Comparison of ENCODE assay signal across 8 mouse cellular contexts in the genomic region with DNA sequence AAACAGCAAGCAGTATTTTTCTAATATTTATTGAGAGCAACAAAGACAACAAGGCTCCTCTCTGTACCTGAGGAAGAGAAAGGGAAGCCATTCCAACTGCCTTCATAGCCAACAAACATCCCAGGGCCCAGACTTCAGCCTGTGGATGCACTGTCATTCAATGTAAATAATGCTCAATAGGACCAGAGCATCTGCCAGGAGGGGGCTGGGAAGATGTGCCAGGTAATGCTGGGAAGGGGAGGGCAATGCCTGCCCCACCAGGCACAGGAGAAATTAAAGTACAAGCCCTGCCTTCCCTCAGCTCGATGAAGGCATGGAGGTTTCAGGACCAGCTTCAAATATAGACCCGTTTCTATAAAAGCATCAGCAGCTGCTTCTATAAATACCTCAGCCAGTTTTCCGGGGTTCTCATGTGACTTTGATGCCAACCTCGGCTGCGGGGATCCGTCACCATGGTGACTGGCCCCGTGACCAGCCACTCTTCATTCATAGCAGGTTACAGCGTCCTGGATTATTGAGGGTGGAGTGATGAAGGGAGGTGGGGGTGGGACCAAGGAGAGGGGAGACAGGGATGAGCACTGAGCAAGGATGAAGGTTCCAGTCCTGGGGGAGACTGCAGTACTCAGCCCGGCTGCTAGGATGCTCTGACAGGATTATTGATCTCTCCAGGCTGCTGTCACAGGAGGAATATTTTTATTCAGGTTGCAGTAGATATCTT. TPM values are rescaled to one million over a fixed set of nuclear protein-coding genes. Genes with fewer than 3 reads are reported as not detected.
DNase-seq lines count a peak whose midpoint lies in the region; ATAC-seq and TF ChIP-seq lines count a peak whose summit lies in the region.

No protein-coding gene starts in this region.

- 38% methylated on average over 9 of the region's 9 CpGs for WGBS in hindbrain, embryonic 11.5 days
- WGBS in hindbrain, embryonic 10.5 days, result 43% methylated on average over 9 of the region's 9 CpGs
- WGBS in forebrain, embryonic 12.5 days, result 15% methylated on average over 9 of the region's 9 CpGs
- WGBS in hindbrain, postnatal 0 days, result 5% methylated on average over 9 of the region's 9 CpGs
- WGBS in midbrain, embryonic 15.5 days, result 6% methylated on average over 9 of the region's 9 CpGs
- 58% methylated on average over 9 of the region's 9 CpGs for WGBS in liver, embryonic 11.5 days

- peak; percentile 83 for ATAC-seq in hindbrain, embryonic 11.5 days (ENCODE audit: low FRiP score)
- ATAC-seq in forebrain, embryonic 12.5 days (ENCODE audit: low FRiP score), result peak; percentile 97
- ATAC-seq in hindbrain, postnatal 0 days, result peak; percentile 94
- peak; percentile 97 for ATAC-seq in midbrain, embryonic 15.5 days (replicated peaks)
- no peak for ATAC-seq in liver, embryonic 11.5 days (replicated peaks; ENCODE audit: low FRiP score)

- DNase-seq in hindbrain, embryonic 11.5 days (ENCODE audit: low spot score), result peak; percentile 36
- DNase-seq in hindbrain, embryonic 10.5 days (ENCODE audit: low spot score), result no peak
- peak; percentile 90 for DNase-seq in hindbrain, postnatal 0 days (ENCODE audit: low spot score)
- DNase-seq in testis, postnatal 14 days (ENCODE audit: low spot score), result no peak
- DNase-seq in T-cell, adult 2 months (ENCODE audit: low spot score), result no peak
- DNase-seq in liver, embryonic 11.5 days (ENCODE audit: low spot score), result no peak

- no peaks in the 10 kb centered on the region for H3K9me3 ChIP-seq in hindbrain, embryonic 11.5 days (ENCODE audit: control insufficient read depth, low read length)
- no peaks in the 10 kb centered on the region for H3K9me3 ChIP-seq in hindbrain, embryonic 10.5 days
- no peaks in the 10 kb centered on the region for H3K9me3 ChIP-seq in forebrain, embryonic 12.5 days
- H3K9me3 ChIP-seq in hindbrain, postnatal 0 days (ENCODE audit: low read length), result no peaks in the 10 kb centered on the region
- no peaks in the 10 kb centered on the region for H3K9me3 ChIP-seq in midbrain, embryonic 15.5 days
- no peaks in the 10 kb centered on the region for H3K9me3 ChIP-seq in liver, embryonic 11.5 days (ENCODE audit: control insufficient read depth, low read length)

- H3K36me3 ChIP-seq in hindbrain, embryonic 11.5 days (ENCODE audit: control insufficient read depth, insufficient read depth, low read length), result no peaks in the 10 kb centered on the region
- H3K36me3 ChIP-seq in hindbrain, embryonic 10.5 days, result no peaks in the 10 kb centered on the region
- H3K36me3 ChIP-seq in forebrain, embryonic 12.5 days (replicated peaks), result no peaks in the 10 kb centered on the region
- no peaks in the 10 kb centered on the region for H3K36me3 ChIP-seq in hindbrain, postnatal 0 days (ENCODE audit: insufficient read depth, low read length)
- no peaks in the 10 kb centered on the region for H3K36me3 ChIP-seq in midbrain, embryonic 15.5 days (replicated peaks)
- no peaks in the 10 kb centered on the region for H3K36me3 ChIP-seq in liver, embryonic 11.5 days (ENCODE audit: control insufficient read depth, insufficient read depth, low read length)

- peaks cover 2% of the 10 kb centered on the region; the same call in 1 of the 2 replicates for H3K4me1 ChIP-seq in hindbrain, embryonic 11.5 days (replicated peaks; ENCODE audit: control insufficient read depth, insufficient read depth, low read length)
- peaks cover 15% of the 10 kb centered on the region for H3K4me1 ChIP-seq in hindbrain, embryonic 10.5 days (replicated peaks)
- peaks cover 20% of the 10 kb centered on the region for H3K4me1 ChIP-seq in forebrain, embryonic 12.5 days
- peaks cover 15% of the 10 kb centered on the region for H3K4me1 ChIP-seq in hindbrain, postnatal 0 days (ENCODE audit: insufficient read depth, low read length)
- H3K4me1 ChIP-seq in midbrain, embryonic 15.5 days, result peaks cover 32% of the 10 kb centered on the region
- no peaks in the 10 kb centered on the region for H3K4me1 ChIP-seq in liver, embryonic 11.5 days (replicated peaks; ENCODE audit: control insufficient read depth, insufficient read depth, low read length)

- H3K9ac ChIP-seq in hindbrain, embryonic 11.5 days (ENCODE audit: low read depth, low read length), result no peak overlapping the region
- peak overlapping the region; percentile 33; the same call in 1 of the 2 replicates for H3K9ac ChIP-seq in forebrain, embryonic 12.5 days
- H3K9ac ChIP-seq in hindbrain, postnatal 0 days (replicated peaks; ENCODE audit: low read length), result peak overlapping the region; percentile 46; the same call in 1 of the 2 replicates
- H3K9ac ChIP-seq in midbrain, embryonic 15.5 days, result 0 out of 2 replicates have a peak overlapping the region, but pooled peaks have one; percentile 21
- H3K9ac ChIP-seq in liver, embryonic 11.5 days (ENCODE audit: low read depth, low read length), result no peak overlapping the region

- H3K4me3 ChIP-seq in hindbrain, embryonic 11.5 days (ENCODE audit: low read depth, low read length), result no peak overlapping the region
- no peak overlapping the region for H3K4me3 ChIP-seq in hindbrain, embryonic 10.5 days
- H3K4me3 ChIP-seq in forebrain, embryonic 12.5 days (replicated peaks), result no peak overlapping the region
- H3K4me3 ChIP-seq in hindbrain, postnatal 0 days (ENCODE audit: low read length), result no peak overlapping the region; the same call in 1 of the 2 replicates
- H3K4me3 ChIP-seq in midbrain, embryonic 15.5 days, result 0 out of 2 replicates have a peak overlapping the region, but pooled peaks have one; percentile 16
- H3K4me3 ChIP-seq in liver, embryonic 11.5 days (ENCODE audit: low read depth, low read length), result no peak overlapping the region

- no peaks in the 10 kb centered on the region for H3K27me3 ChIP-seq in hindbrain, embryonic 11.5 days (ENCODE audit: control insufficient read depth, insufficient read depth, low read length)
- no peaks in the 10 kb centered on the region; the same call in none of the 2 replicates for H3K27me3 ChIP-seq in hindbrain, embryonic 10.5 days (ENCODE audit: insufficient read depth, poor library complexity, severe bottlenecking)
- H3K27me3 ChIP-seq in forebrain, embryonic 12.5 days, result no peaks in the 10 kb centered on the region
- no peaks in the 10 kb centered on the region for H3K27me3 ChIP-seq in hindbrain, postnatal 0 days (ENCODE audit: insufficient read depth, low read length)
- H3K27me3 ChIP-seq in midbrain, embryonic 15.5 days (replicated peaks), result no peaks in the 10 kb centered on the region
- H3K27me3 ChIP-seq in liver, embryonic 11.5 days (replicated peaks; ENCODE audit: control insufficient read depth, insufficient read depth, low read length), result no peaks in the 10 kb centered on the region

- no peak overlapping the region for H3K27ac ChIP-seq in hindbrain, embryonic 11.5 days (ENCODE audit: low read depth, low read length)
- no peak overlapping the region for H3K27ac ChIP-seq in hindbrain, embryonic 10.5 days
- peak overlapping the region; percentile 86 for H3K27ac ChIP-seq in forebrain, embryonic 12.5 days
- H3K27ac ChIP-seq in hindbrain, postnatal 0 days, result peak overlapping the region; percentile 88
- H3K27ac ChIP-seq in midbrain, embryonic 15.5 days, result peak overlapping the region; percentile 94
- H3K27ac ChIP-seq in liver, embryonic 11.5 days (ENCODE audit: low read depth, low read length), result no peak overlapping the region

- peak; percentile 26; the same call in 1 of the 2 replicates for TF ChIP-seq CTCF in hindbrain, postnatal 0 days (IDR thresholded peaks at IDR 0.05; ENCODE audit: low read depth)

- no peak overlapping the region for H3K4me2 ChIP-seq in hindbrain, embryonic 11.5 days (replicated peaks; ENCODE audit: low read depth, low read length)
- H3K4me2 ChIP-seq in forebrain, embryonic 12.5 days, result peak overlapping the region; percentile 39
- H3K4me2 ChIP-seq in hindbrain, postnatal 0 days (ENCODE audit: low read depth, low read length), result peak overlapping the region; percentile 42
- peak overlapping the region; percentile 45 for H3K4me2 ChIP-seq in midbrain, embryonic 15.5 days
- no peak overlapping the region for H3K4me2 ChIP-seq in liver, embryonic 11.5 days

RNA-seq across cellular contexts. Expression of gene Slc6a17, which starts 10.7 kb away (rescaled TPM):
- 1.9 and 3.5 TPM in 2 replicates for polyA plus RNA-seq in hindbrain, embryonic 11.5 days (2014; fragmentation: Nextera tagmentation; extraction: Ambion mirVana)
- polyA plus RNA-seq in hindbrain, embryonic 10.5 days (2016; fragmentation: Nextera tagmentation; extraction: Ambion mirVana), result 2.7 and 3.2 TPM in 2 replicates
- 5.7 and 8.3 TPM in 2 replicates for polyA plus RNA-seq in forebrain, embryonic 12.5 days (2016; fragmentation: Nextera tagmentation; extraction: Ambion mirVana)
- 66.3 and 71.8 TPM in 2 replicates for total RNA-seq in hindbrain, postnatal 0 days (2014; rRNA removed)
- 18.9 and 20.6 TPM in 2 replicates for polyA plus RNA-seq in hindbrain, postnatal 0 days (2015; fragmentation: Nextera tagmentation; extraction: Ambion mirVana)
- polyA plus RNA-seq in midbrain, embryonic 15.5 days (2015; fragmentation: Nextera tagmentation; extraction: Ambion mirVana), result 16.6 and 19.2 TPM in 2 replicates
- polyA plus RNA-seq in liver, embryonic 11.5 days (2014; fragmentation: Nextera tagmentation; extraction: Ambion mirVana), result 0.91 and 2.0 TPM in 2 replicates

RNA-seq across cellular contexts. Expression of gene Ubl4b, which starts 26.3 kb away (rescaled TPM):
- polyA plus RNA-seq in hindbrain, embryonic 11.5 days (2014; fragmentation: Nextera tagmentation; extraction: Ambion mirVana), result not detected in 2 replicates
- polyA plus RNA-seq in hindbrain, embryonic 10.5 days (2016; fragmentation: Nextera tagmentation; extraction: Ambion mirVana), result not detected in 2 replicates
- polyA plus RNA-seq in forebrain, embryonic 12.5 days (2016; fragmentation: Nextera tagmentation; extraction: Ambion mirVana), result 0.19 and 0.27 TPM in 2 replicates
- not detected in 2 replicates for total RNA-seq in hindbrain, postnatal 0 days (2014; rRNA removed)
- not detected in 2 replicates for polyA plus RNA-seq in hindbrain, postnatal 0 days (2015; fragmentation: Nextera tagmentation; extraction: Ambion mirVana)
- polyA plus RNA-seq in midbrain, embryonic 15.5 days (2015; fragmentation: Nextera tagmentation; extraction: Ambion mirVana), result not detected in 2 replicates
- not detected in 2 replicates for polyA plus RNA-seq in liver, embryonic 11.5 days (2014; fragmentation: Nextera tagmentation; extraction: Ambion mirVana)

Comparison
In these comparisons a context has a peak if more than half of its experiments do, and no peak if none do; other contexts are left out.
1. DNase-seq: peak in hindbrain, embryonic 11.5 days (single experiment) and hindbrain, postnatal 0 days (single experiment); none in hindbrain, embryonic 10.5 days (single experiment), testis, postnatal 14 days (single experiment), T-cell, adult 2 months (single experiment) and liver, embryonic 11.5 days (single experiment).
2. H3K27ac ChIP-seq: peak in forebrain, embryonic 12.5 days (single experiment), hindbrain, postnatal 0 days (single experiment) and midbrain, embryonic 15.5 days (single experiment); none in hindbrain, embryonic 11.5 days (single experiment), hindbrain, embryonic 10.5 days (single experiment) and liver, embryonic 11.5 days (single experiment).
3. H3K4me2 ChIP-seq: peak in forebrain, embryonic 12.5 days (single experiment), hindbrain, postnatal 0 days (single experiment) and midbrain, embryonic 15.5 days (single experiment); none in hindbrain, embryonic 11.5 days (single experiment) and liver, embryonic 11.5 days (single experiment).
4. H3K9ac ChIP-seq: peak in forebrain, embryonic 12.5 days (single experiment), hindbrain, postnatal 0 days (single experiment) and midbrain, embryonic 15.5 days (single experiment); none in hindbrain, embryonic 11.5 days (single experiment) and liver, embryonic 11.5 days (single experiment).